8 mouse cellular contexts compared by ENCODE assay signal in the genomic region with DNA sequence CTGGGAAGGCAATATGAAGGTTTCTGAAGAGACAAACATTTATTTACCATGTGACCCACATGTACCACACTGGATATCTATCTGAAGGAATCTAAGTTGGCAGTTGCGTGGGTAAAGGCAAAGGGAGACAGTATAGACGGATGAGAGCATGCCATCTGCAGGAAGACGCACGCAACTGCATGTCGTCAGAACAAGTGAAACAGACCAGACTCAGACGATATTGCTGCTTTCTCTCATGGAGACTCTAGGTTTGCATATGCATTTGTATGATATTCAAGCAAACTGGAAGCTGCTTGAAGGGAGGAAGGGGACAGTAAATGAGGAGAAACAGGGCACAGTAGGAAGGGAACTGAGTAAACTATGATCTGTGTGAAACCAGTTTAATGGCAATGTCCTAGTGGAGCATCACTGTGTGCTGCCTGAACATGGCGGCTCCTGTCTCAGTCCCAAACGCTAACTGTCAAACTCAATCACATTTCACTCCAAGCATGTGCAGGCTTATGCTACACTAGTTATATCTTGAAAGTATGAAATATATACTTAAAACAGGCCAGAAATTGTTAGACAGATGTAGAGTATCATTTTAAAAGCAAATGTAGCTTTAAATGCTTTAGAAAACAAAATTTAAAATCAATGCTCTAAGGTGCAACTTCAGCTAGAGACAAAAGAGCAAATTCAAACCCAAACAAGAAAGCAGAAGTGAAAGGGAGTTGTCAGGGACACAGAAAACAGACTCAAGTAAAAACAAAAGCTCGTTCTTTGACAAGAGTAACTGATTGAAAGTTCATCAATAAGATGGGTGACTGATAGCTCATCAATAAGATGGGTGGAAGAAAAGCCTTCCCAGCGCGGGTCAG. TPM values are rescaled to one million over a fixed set of nuclear protein-coding genes. Genes with fewer than 3 reads are reported as not detected.
DNase-seq lines count a peak whose midpoint lies in the region; ATAC-seq lines count a peak whose summit lies in the region.

No protein-coding gene starts in this region.

- peak; percentile 66 for ATAC-seq in liver, embryonic 11.5 days (replicated peaks; ENCODE audit: low FRiP score)

- no peaks in the 10 kb centered on the region for H3K9me3 ChIP-seq in liver, embryonic 11.5 days (ENCODE audit: control insufficient read depth, low read length)

- intact Hi-C loops in heart, postnatal 25 days (cut with DNase I) = no loop called here

- H3K36me3 ChIP-seq in liver, embryonic 11.5 days (ENCODE audit: control insufficient read depth, insufficient read depth, low read length) = no peaks in the 10 kb centered on the region

- H3K27ac ChIP-seq in liver, embryonic 11.5 days (ENCODE audit: low read depth, low read length) = no peak overlapping the region

- H3K4me1 ChIP-seq in liver, embryonic 11.5 days (replicated peaks; ENCODE audit: control insufficient read depth, insufficient read depth, low read length) = no peaks in the 10 kb centered on the region

- H3K9ac ChIP-seq in liver, embryonic 11.5 days (ENCODE audit: low read depth, low read length) = no peak overlapping the region

- 0 out of 2 replicates have a peak overlapping the region, but pooled peaks have one; percentile 17 for H3K4me2 ChIP-seq in liver, embryonic 11.5 days

- peak; percentile 84 for DNase-seq in heart, adult 11 months
- DNase-seq in heart, postnatal 25 days (ENCODE audit: low spot score) = no peak
- peak; percentile 57 for DNase-seq in B cell, adult 2 months
- peak; percentile 62 for DNase-seq in T-cell, adult 2 months (ENCODE audit: low spot score)
- no peak for DNase-seq in liver, embryonic 11.5 days (ENCODE audit: low spot score)
- peak; percentile 29 for DNase-seq in retina, embryonic 14.5 days (ENCODE audit: low spot score)
- DNase-seq in ovary, postnatal 36 days (ENCODE audit: low spot score) = no peak
- DNase-seq in right cerebral cortex, postnatal 25 days = no peak

- no peaks in the 10 kb centered on the region for H3K27me3 ChIP-seq in liver, embryonic 11.5 days (replicated peaks; ENCODE audit: control insufficient read depth, insufficient read depth, low read length)

- H3K4me3 ChIP-seq in liver, embryonic 11.5 days (ENCODE audit: low read depth, low read length) = no peak overlapping the region

- WGBS in liver, embryonic 11.5 days = 52% methylated on average over 11 of the region's 11 CpGs

RNA-seq across cellular contexts. Expression of a gene that starts 24.2 kb away (rescaled TPM):
- total RNA-seq in heart, postnatal 25 days (2021) = 1 to 10 TPM; 1.6 to 2.6 TPM
- polyA plus RNA-seq in liver, embryonic 11.5 days (2014; fragmentation: Nextera tagmentation; extraction: Ambion mirVana) = 17.9 and 19.1 TPM in 2 replicates

RNA-seq across cellular contexts. Expression of a gene that starts 30.0 kb away (rescaled TPM):
- under 1 TPM; 0.11 to 0.13 TPM for total RNA-seq in heart, postnatal 25 days (2021)
- 133 and 139 TPM in 2 replicates for polyA plus RNA-seq in liver, embryonic 11.5 days (2014; fragmentation: Nextera tagmentation; extraction: Ambion mirVana)

Comparison
In these comparisons a context has a peak if more than half of its experiments do, and no peak if none do; other contexts are left out.
1. DNase-seq: peak in heart, adult 11 months (single experiment), B cell, adult 2 months (2 of 2), T-cell, adult 2 months (single experiment) and retina, embryonic 14.5 days (single experiment); none in heart, postnatal 25 days (single experiment), liver, embryonic 11.5 days (single experiment), ovary, postnatal 36 days (single experiment) and right cerebral cortex, postnatal 25 days (single experiment).